Comparison of ENCODE assay signal across 9 mouse cellular contexts in genomic region chr12:102758936-102759335, GRCm38 (mm10). TPM values are rescaled to one million over a fixed set of nuclear protein-coding genes. Genes with fewer than 3 reads are reported as not detected.
DNase-seq lines count a peak whose midpoint lies in the region; ATAC-seq and TF ChIP-seq lines count a peak whose summit lies in the region.
"Had no signal": no experiment of that assay in that cellular context is flagged by ENCODE, and none has a peak within 500 bp of the region (broad histone marks: within the 10 kb centered on the region; RNA-seq: fewer than 3 reads in every experiment).

No protein-coding gene starts in this region.

- in situ Hi-C loops in CH12.LX (cut with MboI; ENCODE audit: low pct_ligation_motif_present, low pct_unique_long_range_greater_than_20kb, low sequenced_read_pairs), result no loop called here

- no peak overlapping the region for H3K27ac ChIP-seq in CH12.LX (ENCODE audit: insufficient read depth, low read depth)
- no peak overlapping the region for H3K27ac ChIP-seq in forebrain, embryonic 15.5 days (replicated peaks)
- H3K27ac ChIP-seq in liver, embryonic 13.5 days, result no peak overlapping the region

- TF ChIP-seq RAD21 in CH12.LX (IDR thresholded peaks at IDR 0.05; ENCODE audit: low read depth, low read length), result no peak

- DNase-seq in cerebellum, adult 9-11 months, result peak; percentile 29
- no peak for DNase-seq in cerebellum, postnatal 14 days
- DNase-seq in CH12.LX (ENCODE audit: extremely low read depth), result no peak
- no peak for DNase-seq in liver, embryonic 13.5 days
- no peak for DNase-seq in retina, embryonic 14.5 days (ENCODE audit: low spot score)
- DNase-seq in urinary bladder, adult 2 months (ENCODE audit: low spot score), result no peak
- no peak for DNase-seq in left cerebral cortex, adult 9 months (ENCODE audit: low spot score in 2 of 2)

- peak overlapping the region; percentile 84 to 97 (median 92) for H3K4me3 ChIP-seq in CH12.LX (replicated peaks in 1 of 3; ENCODE audit: low read depth in 2 of 3, low read length in 2 of 3, poor library complexity in 1 of 3)
- H3K4me3 ChIP-seq in forebrain, embryonic 15.5 days, result peak overlapping the region; percentile 94
- peak overlapping the region; percentile 94 for H3K4me3 ChIP-seq in liver, embryonic 13.5 days (replicated peaks)

- no peak for TF ChIP-seq EP300 in CH12.LX (IDR thresholded peaks at IDR 0.05; ENCODE audit: low read length)

- H3K9ac ChIP-seq in CH12.LX (ENCODE audit: insufficient read depth, low read depth), result peak overlapping the region; percentile 89
- peak overlapping the region; percentile 87 for H3K9ac ChIP-seq in forebrain, embryonic 15.5 days (replicated peaks)
- peak overlapping the region; percentile 92 for H3K9ac ChIP-seq in liver, embryonic 13.5 days

- no peak for ATAC-seq in forebrain, embryonic 15.5 days (replicated peaks)
- ATAC-seq in liver, embryonic 13.5 days (ENCODE audit: low read depth), result no peak

- no peaks in the 10 kb centered on the region for H3K9me3 ChIP-seq in CH12.LX (replicated peaks; ENCODE audit: low read length)
- H3K9me3 ChIP-seq in forebrain, embryonic 15.5 days, result no peaks in the 10 kb centered on the region
- H3K9me3 ChIP-seq in liver, embryonic 13.5 days (replicated peaks), result no peaks in the 10 kb centered on the region

- peaks cover 6 to 38% of the 10 kb centered on the region in 2 experiments for H3K36me3 ChIP-seq in CH12.LX (replicated peaks in 1 of 2; ENCODE audit: control insufficient read depth in 1 of 2, insufficient read depth in 1 of 2, low read length in 1 of 2)
- H3K36me3 ChIP-seq in forebrain, embryonic 15.5 days, result peaks cover 12% of the 10 kb centered on the region
- H3K36me3 ChIP-seq in liver, embryonic 13.5 days, result peaks cover 20% of the 10 kb centered on the region

- TF ChIP-seq CTCF in CH12.LX (conservative IDR thresholded peaks at IDR 0.05 in 1 of 2, IDR thresholded peaks at IDR 0.05 in 1 of 2; ENCODE audit: low read depth in 2 of 2, low read length in 2 of 2), result no peak

- peaks cover 68% of the 10 kb centered on the region for H3K79me2 ChIP-seq in CH12.LX (replicated peaks; ENCODE audit: control insufficient read depth, extremely low read depth, insufficient read depth, poor library complexity, severe bottlenecking)

- H3K27me3 ChIP-seq in CH12.LX (replicated peaks), result no peaks in the 10 kb centered on the region
- no peaks in the 10 kb centered on the region for H3K27me3 ChIP-seq in forebrain, embryonic 15.5 days
- no peaks in the 10 kb centered on the region for H3K27me3 ChIP-seq in liver, embryonic 13.5 days

- WGBS in forebrain, embryonic 15.5 days, result 2% methylated on average over 5 of the region's 5 CpGs
- WGBS in liver, embryonic 13.5 days (ENCODE audit: insufficient replicate concordance), result 13% methylated on average over 5 of the region's 5 CpGs

- peaks cover 4 to 51% of the 10 kb centered on the region in 2 experiments; a peak in 3 of 4 replicates for H3K4me1 ChIP-seq in CH12.LX (ENCODE audit: control insufficient read depth in 1 of 2, insufficient read depth in 2 of 2)
- H3K4me1 ChIP-seq in forebrain, embryonic 15.5 days, result peaks cover 42% of the 10 kb centered on the region
- peaks cover 43% of the 10 kb centered on the region for H3K4me1 ChIP-seq in liver, embryonic 13.5 days (replicated peaks)

- no peak for TF ChIP-seq POLR2A in CH12.LX (IDR thresholded peaks at IDR 0.05; ENCODE audit: low read depth, low read length)

- dilution Hi-C loops in CH12.LX (cut with MboI; ENCODE audit: extremely low pct_ligation_motif_present, extremely low pct_unique_long_range_greater_than_20kb, low sequenced_read_pairs), result no loop called here

- H3K4me2 ChIP-seq in CH12.LX (ENCODE audit: insufficient read depth, low read depth, poor library complexity, severe bottlenecking), result peak overlapping the region; percentile 95
- H3K4me2 ChIP-seq in forebrain, embryonic 15.5 days (replicated peaks), result peak overlapping the region; percentile 87
- peak overlapping the region; percentile 92 for H3K4me2 ChIP-seq in liver, embryonic 13.5 days

TF ChIP-seq in CH12.LX, 34 proteins besides CTCF, POLR2A, EP300 and RAD21:
- TF ChIP-seq SMC3 (IDR thresholded peaks at IDR 0.05; ENCODE audit: low read depth, low read length) (no peak), E2F4 (IDR thresholded peaks at IDR 0.05; ENCODE audit: insufficient replicate concordance, low read depth, low read length) (no peak), UBTF (IDR thresholded peaks at IDR 0.05; ENCODE audit: low read depth, low read length) (no peak), TBP (conservative IDR thresholded peaks at IDR 0.05; ENCODE audit: low read depth, low read length) (no peak), MAX (IDR thresholded peaks at IDR 0.05; ENCODE audit: low read length) (no peak), JUN (IDR thresholded peaks at IDR 0.05; ENCODE audit: insufficient read depth, low read depth, low read length) (no peak), POLR2AphosphoS2 (IDR thresholded peaks at IDR 0.05; ENCODE audit: low read depth, low read length) (no peak), ELF1 (IDR thresholded peaks at IDR 0.05; ENCODE audit: low read depth, low read length) (no peak), USF1 (IDR thresholded peaks at IDR 0.05; ENCODE audit: low read depth, low read length) (no peak), ETS1 (conservative IDR thresholded peaks at IDR 0.05; ENCODE audit: low read depth, low read length) (no peak), JUND (conservative IDR thresholded peaks at IDR 0.05; ENCODE audit: low read depth, low read length) (no peak), KAT2A (IDR thresholded peaks at IDR 0.05; ENCODE audit: insufficient replicate concordance, low read length) (no peak), SIN3A (IDR thresholded peaks at IDR 0.05; ENCODE audit: low read length) (no peak)
TF ChIP-seq in CH12.LX: peak in this region for 0.

RNA-seq across cellular contexts. Expression of gene Gm20604, which starts 0.5 kb away (rescaled TPM):
- total RNA-seq in CH12.LX (2012; rRNA removed) (5.7 and 6.7 TPM in 2 replicates), CH12.LX (2014; rRNA removed) (13.6 and 14.4 TPM in 2 replicates)
- polyA plus RNA-seq in CH12.LX (2012; ENCODE audit: insufficient read length, low read depth), result 9.2 and 11.3 TPM in 2 replicates
- 37.6 and 37.8 TPM in 2 replicates for polyA plus RNA-seq in forebrain, embryonic 15.5 days (2015; fragmentation: Nextera tagmentation; extraction: Ambion mirVana)
- 11.0 and 11.3 TPM in 2 replicates for polyA plus RNA-seq in liver, embryonic 13.5 days (2015; fragmentation: Nextera tagmentation; extraction: Ambion mirVana)
- 8.0 and 9.6 TPM in 2 replicates for polyA plus RNA-seq in urinary bladder, adult 2 months (2012; rRNA removed)

RNA-seq across cellular contexts. Expression of gene Ubr7, which starts 1.2 kb away (rescaled TPM):
- total RNA-seq in CH12.LX (2012; rRNA removed) (47.8 and 48.8 TPM in 2 replicates), CH12.LX (2014; rRNA removed) (80.4 and 89.4 TPM in 2 replicates)
- polyA plus RNA-seq in CH12.LX (2012; ENCODE audit: insufficient read length, low read depth), result 44.7 and 46.3 TPM in 2 replicates
- 41.1 and 43.0 TPM in 2 replicates for polyA plus RNA-seq in forebrain, embryonic 15.5 days (2015; fragmentation: Nextera tagmentation; extraction: Ambion mirVana)
- 24.7 and 29.0 TPM in 2 replicates for polyA plus RNA-seq in liver, embryonic 13.5 days (2015; fragmentation: Nextera tagmentation; extraction: Ambion mirVana)
- polyA plus RNA-seq in urinary bladder, adult 2 months (2012; rRNA removed), result 24.2 and 25.3 TPM in 2 replicates

RNA-seq across cellular contexts. Expression of gene Gon7, which starts 1.3 kb away (rescaled TPM):
- 20.9 and 27.4 TPM in 2 replicates for total RNA-seq in CH12.LX (2012; rRNA removed)
- total RNA-seq in CH12.LX (2014; rRNA removed), result 30.0 and 33.6 TPM in 2 replicates
- 19.6 and 21.1 TPM in 2 replicates for polyA plus RNA-seq in CH12.LX (2012; ENCODE audit: insufficient read length, low read depth)
- 42.4 and 45.4 TPM in 2 replicates for polyA plus RNA-seq in forebrain, embryonic 15.5 days (2015; fragmentation: Nextera tagmentation; extraction: Ambion mirVana)
- 16.6 and 20.1 TPM in 2 replicates for polyA plus RNA-seq in liver, embryonic 13.5 days (2015; fragmentation: Nextera tagmentation; extraction: Ambion mirVana)
- polyA plus RNA-seq in urinary bladder, adult 2 months (2012; rRNA removed), result 10.4 and 11.8 TPM in 2 replicates

RNA-seq across cellular contexts. Expression of gene Gm28051, which starts 1.4 kb away (rescaled TPM):
- total RNA-seq in CH12.LX (2012; rRNA removed), result not detected in 2 replicates
- total RNA-seq in CH12.LX (2014; rRNA removed), result not detected in 2 replicates
- polyA plus RNA-seq in CH12.LX (2012; ENCODE audit: insufficient read length, low read depth), result not detected in 2 replicates
- not detected in 2 replicates for polyA plus RNA-seq in forebrain, embryonic 15.5 days (2015; fragmentation: Nextera tagmentation; extraction: Ambion mirVana)
- polyA plus RNA-seq in liver, embryonic 13.5 days (2015; fragmentation: Nextera tagmentation; extraction: Ambion mirVana), result not detected in 2 replicates
- not detected in 2 replicates for polyA plus RNA-seq in urinary bladder, adult 2 months (2012; rRNA removed)
- total RNA-seq: left cerebral cortex, postnatal 10 days had no signal

RNA-seq across cellular contexts. Expression of gene Tmem251, which starts 15.4 kb away (rescaled TPM):
- total RNA-seq in CH12.LX (2012; rRNA removed) (3.9 and 7.2 TPM in 2 replicates), CH12.LX (2014; rRNA removed) (10.9 and 11.1 TPM in 2 replicates)
- 13.9 and 14.6 TPM in 2 replicates for polyA plus RNA-seq in CH12.LX (2012; ENCODE audit: insufficient read length, low read depth)
- polyA plus RNA-seq in forebrain, embryonic 15.5 days (2015; fragmentation: Nextera tagmentation; extraction: Ambion mirVana), result 11.4 and 12.7 TPM in 2 replicates
- polyA plus RNA-seq in liver, embryonic 13.5 days (2015; fragmentation: Nextera tagmentation; extraction: Ambion mirVana), result 8.8 and 9.2 TPM in 2 replicates
- polyA plus RNA-seq in urinary bladder, adult 2 months (2012; rRNA removed), result 3.2 and 4.0 TPM in 2 replicates
